Mouse (Mus musculus) mesoderm, embryonic 11.5 days (tissue): ENCODE results near the gene Disp3.
A peak's percentile ranks its signal among the peaks of the same experiment; 100 is the strongest.

Experiments
- DNase-seq: peaks from one replicate; pipeline ENCODE4 v3.0.0-alpha.2; 2012; ENCODE audit warnings: low read depth, low spot score

Gene Disp3

GRCm38 (mm10) chr4:148291080-148291479, 3.3 kb upstream of the Disp3 start:
- no peak for DNase-seq

GRCm38 (mm10) chr4:148288055-148288549, 337 bp upstream of the Disp3 start:
- peak; percentile 95 for DNase-seq

- DNase-seq = no peak
Observed at GRCm38 (mm10) chr4:148287041-148287440, 724 bp downstream of the Disp3 start.

GRCm38 (mm10) chr4:148286226-148287031, 1.3 kb downstream of the Disp3 start:
- DNase-seq = peak; percentile 84

- no peak for DNase-seq
Observed at GRCm38 (mm10) chr4:148284219-148284618, 3.5 kb downstream of the Disp3 start.

GRCm38 (mm10) chr4:148276816-148277491, 10.8 kb downstream of the Disp3 start:
- no peak for DNase-seq

- DNase-seq = no peak
Observed at GRCm38 (mm10) chr4:148274671-148275070, 13.1 kb downstream of the Disp3 start.

GRCm38 (mm10) chr4:148273229-148273628, 14.5 kb downstream of the Disp3 start:
- DNase-seq = no peak

- DNase-seq = peak; percentile 34
Observed at GRCm38 (mm10) chr4:148271656-148272055, 16.1 kb downstream of the Disp3 start.

- DNase-seq = no peak
Observed at GRCm38 (mm10) chr4:148266973-148267507, 20.7 kb downstream of the Disp3 start.

- DNase-seq = no peak
Observed at GRCm38 (mm10) chr4:148259941-148260340, 27.8 kb downstream of the Disp3 start.

GRCm38 (mm10) chr4:148249341-148249740, 38.4 kb downstream of the Disp3 start:
- DNase-seq = no peak

GRCm38 (mm10) chr4:148240387-148240786, 47.4 kb downstream of the Disp3 start:
- no peak for DNase-seq

GRCm38 (mm10) chr4:148239474-148240130, 48.2 kb downstream of the Disp3 start:
- no peak for DNase-seq

- DNase-seq = no peak
Observed at GRCm38 (mm10) chr4:148238919-148239318, 48.8 kb downstream of the Disp3 start.

GRCm38 (mm10) chr4:148238218-148238617, 49.5 kb downstream of the Disp3 start:
- no peak for DNase-seq

- DNase-seq = no peak
Observed at GRCm38 (mm10) chr4:148236664-148237063, 51.1 kb downstream of the Disp3 start.

- DNase-seq = no peak
Observed at GRCm38 (mm10) chr4:148233061-148233460, 54.7 kb downstream of the Disp3 start.

- no peak for DNase-seq
Observed at GRCm38 (mm10) chr4:148232615-148233014, 55.1 kb downstream of the Disp3 start.

GRCm38 (mm10) chr4:148232124-148232523, 55.6 kb downstream of the Disp3 start:
- no peak for DNase-seq

GRCm38 (mm10) chr4:148229646-148230045, 58.1 kb downstream of the Disp3 start:
- peak; percentile 76 for DNase-seq

GRCm38 (mm10) chr4:148222983-148223382, 64.8 kb downstream of the Disp3 start:
- DNase-seq = no peak
